Mouse (Mus musculus): ENCODE data around the gene Pard3b.

DNA sequence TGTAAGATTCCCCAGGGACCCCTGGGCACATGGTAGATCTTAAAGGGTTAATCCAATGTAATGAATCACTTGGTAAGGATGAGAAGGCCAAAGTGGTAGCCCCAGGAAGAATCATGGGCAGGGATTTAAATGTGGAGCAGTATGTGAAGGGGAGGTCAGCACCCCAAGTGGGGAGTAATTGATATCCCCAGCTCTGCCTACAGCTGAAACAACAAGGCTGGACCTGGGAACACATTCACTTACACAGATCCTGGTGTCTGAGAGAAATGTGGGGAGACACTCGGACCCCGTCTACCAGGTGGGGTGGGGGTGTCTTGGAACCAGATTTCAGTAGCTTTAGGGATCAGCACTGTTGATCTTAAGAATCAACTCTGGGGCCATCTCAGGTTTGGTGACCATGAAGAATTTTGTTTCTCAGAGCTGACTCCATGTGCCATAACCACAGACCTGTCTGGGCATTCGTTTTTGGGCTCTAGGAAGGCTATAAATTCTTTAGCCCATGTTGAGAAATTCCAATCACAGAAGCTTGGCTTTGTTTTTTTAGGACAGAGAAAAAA, 979.6 kb downstream of the Pard3b start:
- TF ChIP-seq CTCF (IDR thresholded peaks at IDR 0.05; ENCODE audit: low read depth) (no peak), EP300 (IDR thresholded peaks at IDR 0.05; ENCODE audit: low read depth) (no peak)
